Mouse (Mus musculus) ES-Bruce4 (cell line): Measurements from ENCODE around the gene Unc5b.

Experiments used
- EP300 ChIP-seq: IDR thresholded peaks from 2 replicates; pipeline ENCODE4 v1.6.1; 2011; ENCODE audit warnings: low read depth, low read length; ENCODE audit not compliant: insufficient read depth
- POLR2A ChIP-seq: IDR thresholded peaks from one replicate; pipeline ENCODE4 v1.8.1; 2011; ENCODE audit warnings: low read length; ENCODE audit not compliant: insufficient read depth

GRCm38 (mm10) chr10:60821736-60822358 lies 9.5 kb downstream of the Unc5b start:
- TF ChIP-seq EP300, result no peak
- no peak for TF ChIP-seq POLR2A
